Mouse (Mus musculus) naive thymus-derived CD4-positive, alpha-beta T cell, adult 2 months (primary cell): ENCODE results near the gene Rala.
"Not testable (repeated sequence)": the region's sequence is repeated elsewhere in the genome, so short reads cannot be mapped to it uniquely, and the experiment has no call there.

ENCODE experiments used
- DNase-seq: peaks from one replicate; pipeline ENCODE4 v3.0.0-alpha.2; 2011; ENCODE audit warnings: low read depth

Gene Rala

DNA sequence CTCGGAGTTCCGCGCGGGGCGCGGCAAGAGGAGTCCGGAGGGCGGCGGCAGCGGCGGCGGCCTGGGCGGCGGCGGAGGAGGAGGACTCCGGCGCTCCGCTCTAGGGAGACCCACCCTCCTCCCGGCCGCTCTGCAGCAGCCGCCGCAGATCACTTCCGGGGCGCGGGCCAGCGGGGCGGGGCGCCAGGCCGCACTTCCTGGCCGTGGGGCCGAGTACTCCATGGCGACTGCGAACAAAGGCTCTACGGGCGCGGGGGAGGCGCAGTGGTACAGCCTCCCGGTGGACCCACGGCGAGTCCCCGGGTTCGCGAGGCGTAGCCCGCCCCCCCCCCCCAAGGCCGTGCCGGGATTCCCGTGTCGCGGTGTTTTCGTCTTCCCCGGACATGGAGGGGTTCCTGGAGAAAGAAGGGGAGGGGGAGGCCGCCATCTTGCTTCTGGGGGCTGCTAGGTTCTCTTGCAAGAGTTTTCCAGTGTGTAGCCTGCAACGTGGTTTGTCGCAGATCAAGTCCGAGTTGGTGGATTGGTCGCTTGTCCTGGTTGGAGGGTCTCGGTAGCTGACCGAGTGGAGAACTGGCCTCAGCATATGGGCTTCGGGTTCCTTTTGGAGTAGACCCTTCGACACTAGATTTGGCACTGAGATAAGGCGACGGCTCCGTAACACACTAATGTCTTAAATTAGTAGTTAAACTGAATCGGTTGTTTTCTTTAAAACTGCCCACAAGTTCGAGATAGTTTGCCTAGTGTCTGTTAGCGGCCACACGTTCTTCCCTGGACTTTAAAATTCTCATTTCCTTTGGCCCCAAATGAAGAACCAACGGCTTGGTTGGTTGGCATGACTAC lies at the start of gene Rala:
Gene Rala (minus strand): TSS at position 162 of the 840 bp plus-strand sequence.
- peak; percentile 92 for DNase-seq

DNA sequence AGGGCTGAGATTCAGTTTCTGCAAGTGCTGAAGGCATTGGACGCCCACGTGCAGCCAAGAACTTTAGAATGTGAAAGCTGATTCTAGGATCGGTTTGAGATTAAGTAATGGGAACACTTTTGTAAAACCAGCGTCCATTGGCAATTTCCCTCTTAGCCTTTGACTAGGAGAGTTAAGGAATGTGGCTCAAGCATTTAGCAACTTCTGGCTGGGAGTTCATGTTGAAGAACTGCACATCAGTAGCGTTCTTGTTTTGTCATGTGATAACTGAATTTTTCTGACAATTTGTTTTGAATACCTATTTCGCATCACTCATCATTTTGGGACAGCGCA lies 49.4 kb upstream of the Rala start:
- no peak for DNase-seq

DNA sequence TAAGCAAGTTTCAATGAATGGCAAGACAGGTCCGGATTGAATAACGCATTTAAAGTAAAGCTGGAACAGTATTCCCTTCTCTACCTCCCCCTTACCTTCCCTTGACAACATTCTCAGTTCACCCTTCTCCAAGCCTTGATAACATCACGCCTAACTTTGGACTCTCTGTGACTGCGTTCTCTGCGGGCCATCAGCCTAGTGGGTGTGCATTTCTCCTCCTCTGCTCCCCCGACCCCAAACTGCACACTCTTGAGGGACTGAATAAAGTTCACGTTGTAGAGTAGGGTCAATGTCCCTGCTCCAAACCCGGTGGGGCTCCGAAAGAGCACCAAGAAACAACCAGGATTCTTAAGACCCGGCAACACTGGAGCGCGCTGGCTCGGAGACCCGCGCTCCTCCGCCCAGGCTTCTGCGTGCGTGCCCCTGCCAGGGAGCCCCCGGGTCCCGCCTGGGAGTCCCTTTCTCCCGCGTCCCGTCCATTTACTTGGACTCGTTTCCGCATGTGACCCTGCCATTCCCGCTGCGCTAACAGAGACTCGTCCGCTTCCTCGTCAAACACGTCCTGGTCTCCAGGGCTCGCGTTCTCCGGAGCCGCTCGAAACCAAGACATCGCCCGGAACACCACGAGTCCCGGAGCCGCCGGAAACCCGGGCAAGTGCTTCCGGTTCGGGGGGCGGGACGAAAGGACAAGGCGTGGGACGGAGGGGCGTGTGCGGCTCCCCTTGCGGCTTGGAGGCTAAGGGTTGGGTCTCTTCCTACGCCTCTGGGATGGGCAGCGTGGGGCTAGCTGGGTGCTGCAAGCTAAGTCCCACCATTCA lies 48.9 kb upstream of the Rala start, which contains the start of gene Yae1d1:
Gene Yae1d1 (minus strand): TSS at position 653 of the 818 bp plus-strand sequence.
- DNase-seq, result peak; percentile 91

DNA sequence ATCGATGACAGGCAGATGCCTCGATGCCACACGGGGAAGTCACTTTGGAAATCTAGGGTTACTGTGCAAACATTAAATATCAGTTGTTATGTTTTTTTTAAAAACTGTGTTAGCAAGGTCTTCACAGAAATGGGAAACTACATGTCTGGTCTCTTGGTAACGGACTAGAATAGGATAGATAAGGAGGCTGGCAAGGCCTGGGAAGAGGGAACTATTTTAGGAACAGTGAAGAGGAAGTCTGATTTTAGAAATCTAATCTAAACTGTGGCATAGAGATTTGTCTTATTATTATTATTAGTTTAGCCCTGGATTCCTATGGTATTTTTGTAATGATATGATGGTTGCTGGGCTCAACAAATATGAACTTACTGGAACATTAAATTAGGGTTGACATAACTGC lies 48.0 kb upstream of the Rala start:
- DNase-seq, result no peak

DNA sequence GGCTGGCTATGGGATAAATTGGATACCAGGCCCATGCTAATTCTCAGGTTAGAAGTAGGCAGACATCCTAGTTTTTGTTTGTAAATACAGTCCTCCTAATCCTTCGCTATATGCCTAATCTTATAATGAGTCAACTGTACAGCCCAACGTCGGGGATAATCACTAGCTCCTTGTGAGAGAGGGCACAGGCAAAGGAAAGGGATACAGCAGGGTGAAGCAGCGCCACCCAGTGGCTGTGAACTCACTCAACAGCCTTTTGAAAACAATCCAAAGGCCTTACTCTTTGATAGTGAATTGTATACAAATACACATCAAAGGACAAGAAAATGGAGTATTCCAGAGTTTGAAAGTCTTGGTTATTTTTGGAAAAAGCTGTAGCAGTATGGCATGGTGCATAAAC lies 39.2 kb upstream of the Rala start:
- DNase-seq, result peak; percentile 57

DNA sequence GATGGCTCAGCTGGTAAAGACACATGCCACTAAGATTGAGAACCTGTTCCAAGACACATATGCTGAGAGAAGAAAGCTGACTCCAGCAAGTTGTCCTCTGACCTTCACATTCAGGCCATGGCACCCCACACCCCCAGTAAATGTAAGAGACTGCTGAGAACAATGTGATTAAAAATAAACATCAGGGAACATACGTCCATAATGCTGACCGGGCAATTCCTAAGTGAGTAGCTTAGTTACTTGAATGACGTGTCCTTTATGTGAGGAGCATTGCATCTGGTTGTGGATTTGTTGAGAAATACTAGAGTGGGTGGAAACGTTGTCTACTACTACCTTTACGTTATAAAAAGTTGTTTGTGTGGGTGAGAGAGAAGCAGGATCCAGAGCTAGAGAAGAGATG lies 38.6 kb upstream of the Rala start:
- no peak for DNase-seq

DNA sequence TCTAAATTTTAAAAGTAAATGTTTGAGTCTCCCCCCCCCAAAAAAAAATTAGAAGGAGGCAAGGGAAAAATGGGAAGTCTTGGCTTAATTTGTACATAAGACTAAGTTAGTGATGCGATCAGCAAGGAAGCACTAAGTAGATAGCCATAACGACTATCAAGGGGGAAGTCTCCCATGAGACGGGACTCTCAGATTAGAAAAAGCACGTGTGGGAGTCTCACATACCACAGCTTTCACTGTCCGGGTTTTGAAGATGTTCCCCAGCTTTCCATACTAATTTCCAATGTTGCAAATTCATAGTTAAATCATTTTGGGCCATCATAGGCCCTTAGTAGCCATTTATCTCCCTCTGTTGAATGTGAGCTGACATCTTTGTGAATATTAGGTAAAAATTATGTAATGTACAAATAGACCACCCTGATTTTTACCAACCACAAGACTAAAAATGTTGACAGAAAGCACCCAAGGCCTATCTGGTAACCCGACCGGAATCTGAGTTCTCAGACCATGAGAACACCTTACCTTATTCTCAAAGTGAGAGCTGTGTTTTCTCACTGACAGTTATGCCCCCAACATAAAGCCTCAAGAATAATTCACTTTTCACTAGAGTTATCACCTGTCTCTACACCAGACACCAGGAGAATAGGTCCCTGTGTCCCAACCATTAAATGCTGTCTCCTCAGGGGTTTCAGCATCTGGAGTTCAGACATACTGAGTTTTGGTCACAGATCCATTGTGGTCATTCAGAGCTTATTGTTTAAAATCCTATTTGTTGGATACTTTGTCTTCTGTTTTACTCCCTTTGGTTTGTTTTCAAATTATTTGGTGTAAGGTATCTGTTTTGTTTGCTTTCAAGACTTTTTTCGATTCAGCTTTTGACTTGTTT lies 33.1 kb upstream of the Rala start:
- no peak for DNase-seq

DNA sequence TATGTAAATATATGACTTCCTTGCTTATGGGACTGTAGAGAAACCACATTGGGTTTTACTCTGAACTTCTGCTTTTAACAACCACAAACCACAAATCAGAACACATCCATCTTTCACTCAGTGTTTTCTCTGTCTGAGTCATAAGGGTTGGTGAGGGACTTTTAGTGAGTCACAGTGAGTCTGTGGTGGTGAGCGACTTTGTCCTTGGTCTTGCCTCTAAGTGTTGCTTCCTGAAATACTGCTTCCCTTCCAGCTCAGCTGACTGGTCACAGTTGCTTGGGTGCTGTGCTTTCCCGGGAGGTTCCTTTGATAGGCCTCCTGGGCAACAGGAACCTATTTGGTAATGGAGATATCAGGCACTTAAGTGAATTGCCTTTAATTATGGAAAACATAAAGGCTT lies 31.9 kb upstream of the Rala start:
- DNase-seq, result peak; percentile 57

DNA sequence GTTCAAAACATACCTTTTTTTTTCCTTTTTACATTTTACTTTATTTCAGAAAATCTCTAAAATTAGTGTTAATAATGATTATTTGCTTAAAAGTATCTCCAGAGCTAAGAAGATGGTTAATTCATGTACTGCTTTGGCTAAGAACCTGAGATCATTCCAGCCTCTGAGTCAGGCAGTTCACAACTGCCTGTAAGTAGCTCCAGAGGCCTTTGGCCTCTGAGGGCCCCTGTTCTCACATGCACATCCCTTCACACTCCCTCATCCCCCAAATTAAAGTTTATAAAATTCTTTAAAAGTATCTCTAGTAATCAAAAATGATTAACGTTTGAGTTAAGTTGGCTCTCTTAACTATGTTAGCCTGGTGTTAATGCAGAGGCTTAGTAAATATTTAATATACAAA lies 31.4 kb upstream of the Rala start:
- no peak for DNase-seq

DNA sequence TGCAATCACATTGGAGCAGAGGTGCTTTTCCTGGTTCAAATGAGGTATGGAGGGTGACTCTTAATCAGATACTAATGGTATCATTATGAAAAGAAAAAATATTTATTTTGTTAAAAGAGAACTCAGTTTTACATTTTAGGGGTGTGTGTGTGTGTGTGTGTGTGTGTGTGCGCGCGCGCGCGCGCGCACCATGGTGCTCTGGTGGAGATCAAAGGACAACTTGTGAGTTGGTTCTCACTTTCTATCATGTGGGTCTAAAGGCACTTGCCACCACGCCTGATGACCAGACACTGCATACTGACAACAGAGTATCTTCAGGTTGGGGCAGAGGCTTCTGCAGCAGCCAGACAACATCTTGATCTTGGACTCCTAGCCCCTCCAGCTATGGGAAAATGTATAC lies 30.7 kb upstream of the Rala start:
- DNase-seq, result no peak

DNA sequence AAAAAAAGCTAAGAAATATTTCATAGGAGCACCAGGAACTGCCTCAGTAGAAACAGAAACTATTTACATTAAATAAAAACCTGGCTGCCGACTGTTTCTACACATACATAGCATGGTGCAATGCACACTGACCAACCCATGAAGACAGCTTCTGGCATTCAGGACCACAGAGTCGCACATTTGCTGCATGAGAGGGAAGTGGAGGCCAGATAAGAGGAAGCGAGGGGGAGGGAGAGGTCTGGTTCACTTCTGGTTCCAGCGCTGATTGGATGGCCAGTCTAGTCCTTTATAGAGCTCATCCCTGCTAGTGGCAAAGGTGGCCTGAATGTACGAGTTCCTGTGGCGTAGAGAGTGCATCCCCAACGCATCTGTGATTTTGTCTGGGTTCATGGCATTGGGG lies 16.6 kb upstream of the Rala start:
- no peak for DNase-seq

DNA sequence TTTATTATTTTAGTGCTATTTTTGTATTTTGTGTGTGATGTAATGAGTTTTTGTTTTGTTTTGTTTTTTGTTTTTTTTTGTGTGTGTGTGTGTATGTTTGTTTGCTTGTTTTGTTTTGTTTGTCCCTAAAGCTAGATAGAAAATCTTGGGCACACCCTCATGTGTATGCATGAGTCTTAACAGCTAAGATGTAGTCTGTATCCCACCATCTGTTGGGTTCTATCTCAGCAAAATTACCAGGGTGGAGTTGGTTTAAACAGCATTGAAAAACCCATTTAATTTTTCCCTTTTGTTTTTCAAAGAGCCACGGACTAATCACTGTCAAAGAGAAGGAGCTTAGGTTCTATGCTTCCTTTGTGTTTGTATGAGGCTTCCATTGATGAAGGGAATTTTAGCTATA lies 10.2 kb upstream of the Rala start:
- DNase-seq, result no peak

DNA sequence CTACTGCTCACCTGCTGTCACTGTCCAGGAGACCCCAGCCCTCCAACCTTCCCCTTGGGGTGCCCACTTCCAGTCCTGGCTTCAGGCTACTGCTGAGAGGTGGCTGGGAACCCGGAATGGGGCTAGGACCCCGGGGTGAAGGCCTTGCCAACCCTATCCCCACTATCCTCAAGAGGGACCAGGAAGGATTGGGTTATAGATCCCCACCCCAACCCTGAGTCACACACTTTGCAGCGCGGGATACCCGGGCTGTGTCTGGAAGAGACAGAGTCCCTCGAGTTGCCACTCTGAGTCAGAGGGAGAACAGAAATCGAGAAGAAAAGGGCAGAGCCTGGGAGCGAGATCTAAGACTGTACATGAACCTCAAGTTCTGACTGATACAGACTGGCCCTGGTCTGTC lies 6.5 kb upstream of the Rala start:
- DNase-seq, result not testable (repeated sequence)

DNA sequence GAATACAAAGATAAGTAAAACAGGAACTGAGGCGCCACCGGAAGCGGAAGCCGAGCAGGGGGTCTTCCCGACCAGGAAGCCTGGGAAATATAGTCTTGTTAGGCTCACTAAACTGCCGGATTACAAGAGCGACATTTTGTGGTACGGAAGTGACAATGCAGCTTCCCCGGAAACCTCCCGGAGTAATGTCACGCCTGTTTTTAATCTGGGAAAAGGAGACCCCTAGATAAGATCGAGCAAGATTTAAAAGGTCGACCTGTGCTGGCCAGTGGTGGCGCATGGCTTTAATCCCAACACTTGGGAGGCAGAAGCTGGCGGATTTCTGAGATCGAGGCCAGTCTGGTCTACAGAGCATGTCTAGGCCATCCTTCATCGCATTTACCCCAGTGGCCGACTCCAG lies 5.5 kb upstream of the Rala start:
- no peak for DNase-seq

DNA sequence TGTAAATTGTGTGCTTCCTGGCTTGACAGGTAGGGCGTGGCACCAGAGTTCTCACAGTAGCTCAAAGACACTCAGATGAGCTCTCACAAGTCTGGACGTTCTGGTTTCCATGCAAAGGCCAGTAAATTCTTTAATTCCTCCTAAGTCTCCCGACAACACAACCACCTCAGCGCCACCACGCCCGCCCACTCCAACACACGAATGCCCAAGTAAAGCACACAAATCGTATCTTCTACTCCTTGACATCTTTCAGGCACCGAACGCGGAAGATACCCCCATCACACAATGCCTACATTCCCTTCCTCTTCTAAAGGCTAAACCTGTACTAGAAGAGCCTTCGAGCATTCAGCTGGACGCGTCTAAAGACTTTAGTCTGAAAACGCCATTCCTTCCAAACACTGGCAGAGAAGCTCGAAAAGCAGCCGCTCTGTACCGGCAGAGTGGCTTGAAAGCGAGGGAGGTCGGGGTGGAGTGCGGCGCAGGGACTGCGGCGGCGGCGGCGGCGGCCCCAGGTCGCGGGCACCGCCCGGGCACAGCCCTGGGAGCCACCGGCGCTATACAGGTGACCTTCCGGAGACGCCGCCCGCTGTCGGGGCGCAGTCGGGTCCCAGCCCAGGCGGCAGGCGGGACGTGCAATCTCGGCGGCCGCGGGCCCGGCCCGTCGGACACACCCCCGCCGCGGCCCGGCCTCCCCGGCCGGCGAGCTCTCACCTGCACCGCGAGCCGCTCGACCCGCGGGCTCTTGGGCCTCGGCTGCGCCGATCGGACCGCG lies 547 bp downstream of the Rala start:
- DNase-seq, result peak; percentile 56

DNA sequence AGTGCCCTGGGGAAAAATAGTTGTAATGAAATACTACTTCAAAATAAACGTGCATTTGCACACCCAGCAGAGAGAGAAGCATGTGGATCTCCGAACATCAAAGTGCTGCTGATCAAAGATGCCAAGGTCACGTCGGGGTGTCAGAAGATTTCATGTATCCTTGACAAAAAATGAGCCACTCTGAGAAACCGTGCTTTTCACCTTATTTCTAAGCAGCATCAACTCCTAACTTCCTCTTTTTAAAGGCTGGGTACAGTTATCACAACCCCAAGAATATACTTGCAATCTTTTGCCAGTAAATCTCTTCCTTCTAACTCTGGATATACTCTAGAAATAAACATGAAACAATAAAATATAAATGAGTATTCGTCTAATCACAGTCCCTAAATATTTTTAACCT lies 1.7 kb downstream of the Rala start:
- DNase-seq, result peak; percentile 13

DNA sequence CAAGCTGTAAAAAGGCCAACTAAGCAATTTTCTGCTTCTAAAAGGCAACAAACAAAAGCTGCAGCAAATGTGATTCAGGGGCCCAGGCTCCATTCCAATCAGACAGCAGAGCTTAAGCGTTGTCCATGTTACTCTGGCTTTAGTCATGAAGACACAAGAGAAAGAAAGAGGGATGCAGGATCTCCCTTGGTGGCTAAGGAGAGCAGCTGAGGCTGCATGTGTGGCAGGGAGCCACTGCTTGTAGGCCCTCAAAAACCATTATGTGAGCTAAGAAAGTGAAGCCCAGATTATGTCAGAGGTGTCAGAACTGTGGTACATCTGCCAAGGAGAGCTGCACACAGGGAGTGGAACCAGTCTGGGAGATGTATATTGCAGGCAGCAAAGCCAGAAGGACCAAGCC lies 36.7 kb downstream of the Rala start:
- no peak for DNase-seq

DNA sequence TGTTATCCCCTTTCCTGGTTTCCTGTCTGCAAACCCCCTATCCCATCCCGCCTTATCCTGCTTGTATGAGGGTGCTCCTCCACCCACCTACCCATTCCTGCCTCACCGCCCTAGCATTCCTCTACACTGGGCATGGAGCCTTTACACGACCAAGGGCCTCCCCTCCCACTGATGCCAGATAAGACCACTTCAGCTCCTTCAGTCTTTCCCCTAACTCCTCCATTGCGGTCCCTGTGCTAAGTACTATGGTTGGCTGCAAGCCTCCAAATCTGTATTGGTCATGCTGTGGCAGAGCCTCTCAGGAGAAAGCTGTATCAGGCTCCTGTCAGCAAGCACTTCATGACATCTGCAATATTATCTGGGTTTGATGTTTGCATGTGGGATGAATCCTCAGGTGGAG lies 42.6 kb downstream of the Rala start:
- DNase-seq, result no peak

DNA sequence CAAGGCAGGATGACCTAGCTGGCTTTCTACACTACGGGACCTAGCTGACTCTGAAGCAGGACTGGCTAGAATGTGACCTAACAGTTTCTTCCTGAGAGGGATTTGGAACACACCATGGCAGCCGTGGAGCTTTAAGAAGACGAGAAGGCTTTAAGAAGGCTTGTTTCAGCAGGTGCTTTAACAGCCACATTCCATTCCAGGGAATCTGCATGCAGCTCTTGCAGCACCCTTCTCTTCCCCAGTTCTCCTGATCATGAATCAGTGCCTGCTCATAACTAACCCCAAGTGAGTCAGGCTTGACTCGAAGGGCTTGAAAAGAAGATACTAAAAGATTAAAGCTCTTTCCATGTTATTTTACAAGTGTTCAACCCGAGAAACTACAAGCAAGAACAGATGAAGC lies 43.4 kb downstream of the Rala start:
- no peak for DNase-seq

DNA sequence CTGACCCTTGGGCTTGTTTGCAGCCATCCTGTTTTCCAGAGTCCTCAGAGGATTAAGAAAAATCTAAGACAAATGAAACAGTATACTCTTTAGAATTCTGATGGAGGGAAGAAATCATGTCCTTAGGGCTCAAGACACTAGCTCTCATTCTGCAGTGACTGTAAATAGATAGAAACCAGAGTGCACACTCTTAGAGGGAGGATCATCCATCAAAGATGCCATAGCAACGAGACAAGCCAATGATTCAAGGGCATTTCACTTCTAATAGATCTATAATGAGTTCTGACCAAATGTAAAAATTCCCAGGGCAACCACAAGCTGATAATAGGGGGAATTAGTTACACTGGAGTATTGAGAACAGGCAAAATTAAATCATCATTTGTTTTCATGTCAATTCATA lies 47.0 kb downstream of the Rala start:
- no peak for DNase-seq

DNA sequence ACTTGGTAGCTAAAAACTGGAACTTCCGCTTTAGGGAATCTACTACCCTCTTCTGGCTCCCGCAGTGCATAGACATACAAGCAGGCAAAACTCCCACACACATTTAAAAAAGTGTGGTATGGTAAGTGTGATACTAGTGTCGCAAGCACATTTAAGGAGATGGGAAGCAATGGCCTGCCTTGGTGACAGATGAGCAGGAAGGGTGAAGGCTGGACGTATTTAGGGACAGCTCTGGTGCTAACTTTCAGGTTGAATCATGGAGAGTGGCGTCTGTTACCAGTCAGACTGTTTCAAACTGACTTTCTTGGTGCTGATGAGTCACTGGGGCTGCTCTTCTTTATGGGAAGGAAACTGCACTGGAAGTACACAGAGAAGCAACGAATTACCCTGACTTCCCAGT lies 52.5 kb downstream of the Rala start:
- no peak for DNase-seq

DNA sequence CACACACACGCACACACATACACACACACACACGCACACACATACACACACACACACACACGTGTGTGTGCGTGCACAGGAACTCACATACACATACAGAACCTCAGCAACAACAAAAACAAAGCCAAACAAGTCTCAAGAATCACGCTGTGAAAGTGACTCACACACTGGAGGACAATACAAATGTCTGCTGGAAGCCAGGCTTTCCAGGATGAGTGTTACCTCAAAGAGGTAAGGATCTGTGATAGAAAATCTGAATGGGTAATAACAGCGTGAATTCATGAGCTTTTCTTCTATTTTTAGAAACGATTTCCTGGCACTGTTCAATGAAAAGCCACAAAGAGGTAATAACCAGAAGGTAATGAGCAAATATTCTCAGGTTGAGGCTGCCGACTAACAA lies 59.8 kb downstream of the Rala start:
- DNase-seq, result no peak
